24 mouse cellular contexts compared by ENCODE assay signal in the genomic region with DNA sequence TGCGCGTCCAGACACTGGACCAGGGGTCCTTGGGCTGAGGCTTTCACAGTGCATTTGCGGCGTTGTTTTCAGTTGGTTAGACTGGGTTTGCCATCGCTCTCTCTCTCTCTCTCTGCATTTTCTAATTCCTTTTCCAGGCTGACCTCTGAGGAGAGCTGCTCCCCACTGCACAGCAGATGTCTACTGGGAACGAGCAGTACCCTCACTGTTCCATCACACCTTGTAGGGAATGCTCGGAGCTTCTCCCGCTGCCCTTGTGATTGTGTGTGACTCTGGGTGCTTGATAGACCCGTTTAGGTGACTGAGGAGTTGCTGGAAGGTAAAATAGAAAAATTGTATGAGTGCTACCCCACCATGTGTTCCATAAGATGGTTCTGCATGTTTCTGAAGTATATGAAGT.
"Had no signal": no experiment of that assay in that cellular context is flagged by ENCODE, and none has a peak within 500 bp of the region (broad histone marks: within the 10 kb centered on the region; RNA-seq: fewer than 3 reads in every experiment).

No protein-coding gene starts in this region.

- DNase-seq: gastrocnemius, adult 2 months; gastrocnemius, postnatal 10 days; gastrocnemius, postnatal 25 days; heart, adult 18-20 months; heart, postnatal 10 days; heart, postnatal 4 days; kidney, adult 18-20 months; kidney, adult 8-10 months; kidney, postnatal 10 days; kidney, postnatal 25 days; kidney, postnatal 4 days; liver; liver, embryonic 13.5 days; liver, postnatal 0 days had no signal

- H3K27ac ChIP-seq: gastrocnemius, adult 2 months; heart, embryonic 10.5 days; hindbrain, embryonic 10.5 days; hindbrain, embryonic 12.5 days; hindbrain, embryonic 14.5 days; intestine, embryonic 15.5 days; left cerebral cortex, adult 2 months; limb, embryonic 10.5 days; limb, embryonic 12.5 days; liver, embryonic 13.5 days; liver, embryonic 15.5 days had no signal

- H3K4me3 ChIP-seq: gastrocnemius, adult 2 months; heart, embryonic 10.5 days; heart, embryonic 12.5 days; hindbrain, embryonic 10.5 days; hindbrain, embryonic 12.5 days; intestine, embryonic 15.5 days; left cerebral cortex, adult 2 months; limb, embryonic 10.5 days; limb, embryonic 12.5 days; liver, embryonic 13.5 days; liver, embryonic 15.5 days had no signal
